Comparison of ENCODE assay signal across 8 mouse cellular contexts in genomic region chr1:134955050-134955636, GRCm38 (mm10). TPM values are rescaled to one million over a fixed set of nuclear protein-coding genes. Genes with fewer than 3 reads are reported as not detected.
DNase-seq lines count a peak whose midpoint lies in the region; ATAC-seq and TF ChIP-seq lines count a peak whose summit lies in the region.

No protein-coding gene starts in this region.

- WGBS in forebrain, embryonic 13.5 days: 4% methylated on average over 16 of the region's 16 CpGs
- WGBS in liver, embryonic 11.5 days: 5% methylated on average over 16 of the region's 16 CpGs
- 1% methylated on average over 16 of the region's 16 CpGs for WGBS in olfactory bulb, adult 2 months

- ATAC-seq in forebrain, embryonic 13.5 days: peak; percentile 55; the same call in 1 of the 2 replicates
- ATAC-seq in liver, embryonic 11.5 days (replicated peaks; ENCODE audit: low FRiP score): peak; percentile 16; the same call in 1 of the 2 replicates

- peak; percentile 21 to 24 for DNase-seq in heart, adult 9 months (ENCODE audit: low spot score in 2 of 2)
- no peak for DNase-seq in heart, postnatal 4 days
- no peak for DNase-seq in MEL (ENCODE audit: low read depth, low spot score)
- no peak for DNase-seq in liver, embryonic 11.5 days (ENCODE audit: low spot score)
- DNase-seq in right cerebral cortex, postnatal 10 days (ENCODE audit: low spot score in 2 of 2): no peak
- DNase-seq in urinary bladder, postnatal 36 days (ENCODE audit: low spot score in 2 of 2): no peak

- no peaks in the 10 kb centered on the region for H3K27me3 ChIP-seq in MEL (ENCODE audit: control insufficient read depth in 1 of 2, insufficient read depth in 2 of 2, low read length in 2 of 2)
- H3K27me3 ChIP-seq in forebrain, embryonic 13.5 days: no peaks in the 10 kb centered on the region
- H3K27me3 ChIP-seq in liver, embryonic 11.5 days (replicated peaks; ENCODE audit: control insufficient read depth, insufficient read depth, low read length): no peaks in the 10 kb centered on the region

- H3K4me1 ChIP-seq in MEL (ENCODE audit: control insufficient read depth in 1 of 2, insufficient read depth in 2 of 2, low read length in 2 of 2): peaks cover 0 to 5% of the 10 kb centered on the region in 2 experiments; a peak in 2 of 4 replicates
- H3K4me1 ChIP-seq in forebrain, embryonic 13.5 days: peaks cover 14% of the 10 kb centered on the region
- H3K4me1 ChIP-seq in liver, embryonic 11.5 days (replicated peaks; ENCODE audit: control insufficient read depth, insufficient read depth, low read length): no peaks in the 10 kb centered on the region
- H3K4me1 ChIP-seq in olfactory bulb, adult 2 months (ENCODE audit: control insufficient read depth, insufficient read depth, low read length): peaks cover 12% of the 10 kb centered on the region; the same call in 1 of the 2 replicates

- no peak for TF ChIP-seq POLR2A in MEL (IDR thresholded peaks at IDR 0.05; ENCODE audit: control insufficient read depth in 1 of 2, insufficient read depth in 1 of 2, low read depth in 1 of 2, low read length in 2 of 2, poor library complexity in 1 of 2)
- TF ChIP-seq POLR2A in olfactory bulb, adult 2 months (IDR thresholded peaks at IDR 0.05; ENCODE audit: insufficient read depth, low read depth, low read length): no peak

- peak overlapping the region; percentile 83 for H3K4me2 ChIP-seq in forebrain, embryonic 13.5 days
- peak overlapping the region; percentile 87 for H3K4me2 ChIP-seq in liver, embryonic 11.5 days

- no peaks in the 10 kb centered on the region for H3K9me3 ChIP-seq in MEL (replicated peaks; ENCODE audit: insufficient read depth, low read length)
- H3K9me3 ChIP-seq in forebrain, embryonic 13.5 days (replicated peaks): no peaks in the 10 kb centered on the region
- no peaks in the 10 kb centered on the region for H3K9me3 ChIP-seq in liver, embryonic 11.5 days (ENCODE audit: control insufficient read depth, low read length)

- peak overlapping the region; percentile 72 to 87 for H3K4me3 ChIP-seq in MEL (ENCODE audit: control insufficient read depth in 1 of 2, insufficient read depth in 1 of 2, low read depth in 2 of 2, low read length in 2 of 2)
- H3K4me3 ChIP-seq in forebrain, embryonic 13.5 days: peak overlapping the region; percentile 75
- H3K4me3 ChIP-seq in liver, embryonic 11.5 days (ENCODE audit: low read depth, low read length): peak overlapping the region; percentile 86
- H3K4me3 ChIP-seq in olfactory bulb, adult 2 months (ENCODE audit: insufficient read depth, low read depth, low read length): peak overlapping the region; percentile 93

- TF ChIP-seq RAD21 in MEL (IDR thresholded peaks at IDR 0.05; ENCODE audit: low read depth, low read length): no peak

- no peak for TF ChIP-seq CTCF in MEL (IDR thresholded peaks at IDR 0.05 in 2 of 3, conservative IDR thresholded peaks at IDR 0.05 in 1 of 3; ENCODE audit: control insufficient read depth in 1 of 3, insufficient read depth in 1 of 3, low read depth in 2 of 3, low read length in 3 of 3, poor library complexity in 1 of 3, severe bottlenecking in 1 of 3)
- TF ChIP-seq CTCF in olfactory bulb, adult 2 months (IDR thresholded peaks at IDR 0.05; ENCODE audit: insufficient read depth, low read depth, low read length): no peak

- peaks cover 0 to 10% of the 10 kb centered on the region in 2 experiments; a peak in 2 of 4 replicates for H3K36me3 ChIP-seq in MEL (ENCODE audit: control insufficient read depth in 1 of 2, insufficient read depth in 2 of 2, low read length in 2 of 2)
- no peaks in the 10 kb centered on the region for H3K36me3 ChIP-seq in forebrain, embryonic 13.5 days (ENCODE audit: poor library complexity, severe bottlenecking)
- no peaks in the 10 kb centered on the region for H3K36me3 ChIP-seq in liver, embryonic 11.5 days (ENCODE audit: control insufficient read depth, insufficient read depth, low read length)

- H3K27ac ChIP-seq in MEL (ENCODE audit: control insufficient read depth, low read depth, low read length): no peak overlapping the region
- H3K27ac ChIP-seq in forebrain, embryonic 13.5 days: peak overlapping the region; percentile 90
- H3K27ac ChIP-seq in liver, embryonic 11.5 days (ENCODE audit: low read depth, low read length): peak overlapping the region; percentile 81
- H3K27ac ChIP-seq in olfactory bulb, adult 2 months (ENCODE audit: insufficient read depth, low read depth, low read length): peak overlapping the region; percentile 84

- peak overlapping the region; percentile 87 for H3K9ac ChIP-seq in MEL (ENCODE audit: control insufficient read depth, low read depth, low read length, poor library complexity, severe bottlenecking)
- H3K9ac ChIP-seq in forebrain, embryonic 13.5 days: peak overlapping the region; percentile 86
- H3K9ac ChIP-seq in liver, embryonic 11.5 days (ENCODE audit: low read depth, low read length): peak overlapping the region; percentile 89

- TF ChIP-seq EP300 in MEL (IDR thresholded peaks at IDR 0.05; ENCODE audit: low read depth in 1 of 2, low read length in 2 of 2): no peak

- H3K79me2 ChIP-seq in MEL (ENCODE audit: control insufficient read depth, insufficient read depth, low read length, poor library complexity): peaks cover 1% of the 10 kb centered on the region; the same call in 1 of the 2 replicates

TF ChIP-seq in MEL, 35 proteins besides CTCF, POLR2A, EP300 and RAD21:
- TF ChIP-seq BHLHE40 (IDR thresholded peaks at IDR 0.05; ENCODE audit: borderline replicate concordance, low read depth, low read length) (no peak), MYC (IDR thresholded peaks at IDR 0.05; ENCODE audit: low read depth, low read length) (no peak), JUND (IDR thresholded peaks at IDR 0.05; ENCODE audit: low read depth, low read length) (no peak), ELF1 (IDR thresholded peaks at IDR 0.05; ENCODE audit: low read depth, low read length) (no peak), MYB (IDR thresholded peaks at IDR 0.05; ENCODE audit: low read depth, low read length) (no peak), USF1 (IDR thresholded peaks at IDR 0.05; ENCODE audit: low read depth, low read length) (no peak)

RNA-seq across cellular contexts. Expression of gene Ppp1r12b, which starts 0.6 kb away (rescaled TPM):
- 100 to 1,000 TPM; 118 to 124 TPM for total RNA-seq in heart, postnatal 4 days (2021)
- total RNA-seq in MEL (2012; rRNA removed): 4.5 and 4.7 TPM in 2 replicates
- 1 to 10 TPM in 1 of 2 experiments, not detected in 1; 7.8 TPM for polyA plus RNA-seq in MEL (2012; ENCODE audit: insufficient read depth in 1 of 2, insufficient read length in 2 of 2, low read depth in 1 of 2, low replicate concordance in 2 of 2, missing spikeins in 1 of 2)
- polyA plus RNA-seq in forebrain, embryonic 13.5 days (2015; fragmentation: Nextera tagmentation; extraction: Ambion mirVana): 11.2 and 12.0 TPM in 2 replicates
- 3.2 and 4.4 TPM in 2 replicates for polyA plus RNA-seq in liver, embryonic 11.5 days (2014; fragmentation: Nextera tagmentation; extraction: Ambion mirVana)
- 34.2 and 262 TPM in 2 replicates for polyA plus RNA-seq in olfactory bulb, adult 2 months (2012; ENCODE audit: insufficient read depth, insufficient read length, low replicate concordance, missing spikeins)

RNA-seq across cellular contexts. Expression of gene Ube2t, which starts 7.2 kb away (rescaled TPM):
- total RNA-seq in heart, postnatal 4 days (2021): 10 to 100 TPM; 22.6 to 24.2 TPM
- 14.4 and 16.9 TPM in 2 replicates for total RNA-seq in MEL (2012; rRNA removed)
- polyA plus RNA-seq in MEL (2012; ENCODE audit: insufficient read depth in 1 of 2, insufficient read length in 2 of 2, low read depth in 1 of 2, low replicate concordance in 2 of 2, missing spikeins in 1 of 2): 10 to 100 TPM in 1 of 2 experiments, not detected in 1; 23.1 TPM
- polyA plus RNA-seq in forebrain, embryonic 13.5 days (2015; fragmentation: Nextera tagmentation; extraction: Ambion mirVana): 46.6 and 48.6 TPM in 2 replicates
- 55.7 and 60.0 TPM in 2 replicates for polyA plus RNA-seq in liver, embryonic 11.5 days (2014; fragmentation: Nextera tagmentation; extraction: Ambion mirVana)
- polyA plus RNA-seq in olfactory bulb, adult 2 months (2012; ENCODE audit: insufficient read depth, insufficient read length, low replicate concordance, missing spikeins): not detected in 2 replicates

Comparison
In these comparisons a context has a peak if more than half of its experiments do, and no peak if none do; other contexts are left out.
1. DNase-seq: peak in heart, adult 9 months (2 of 2); none in heart, postnatal 4 days (single experiment), MEL (single experiment), liver, embryonic 11.5 days (single experiment), right cerebral cortex, postnatal 10 days (0 of 2) and urinary bladder, postnatal 36 days (0 of 2).
2. Peak in every context shown above with its lines, with median percentiles within 50 percentile points of each other: H3K4me3 ChIP-seq and H3K9ac ChIP-seq.